Mouse (Mus musculus): ENCODE measurements around the gene Uhrf1.

GRCm38 (mm10) chr17:56279481-56280155, 23.5 kb upstream of the Uhrf1 start:
- TF ChIP-seq CTCF (IDR thresholded peaks at IDR 0.05; ENCODE audit: low read depth) (no peak), EP300 (IDR thresholded peaks at IDR 0.05; ENCODE audit: low read depth) (no peak)

Data from liver, embryonic 14.5 days (tissue).